Mouse (Mus musculus): ENCODE results near the gene Pax7. TPM values are rescaled to one million over a fixed set of nuclear protein-coding genes. Genes with fewer than 3 reads are reported as not detected.

The Pax7 gene
- polyA plus RNA-seq, 1 experiment, result 0.37 TPM

DNA sequence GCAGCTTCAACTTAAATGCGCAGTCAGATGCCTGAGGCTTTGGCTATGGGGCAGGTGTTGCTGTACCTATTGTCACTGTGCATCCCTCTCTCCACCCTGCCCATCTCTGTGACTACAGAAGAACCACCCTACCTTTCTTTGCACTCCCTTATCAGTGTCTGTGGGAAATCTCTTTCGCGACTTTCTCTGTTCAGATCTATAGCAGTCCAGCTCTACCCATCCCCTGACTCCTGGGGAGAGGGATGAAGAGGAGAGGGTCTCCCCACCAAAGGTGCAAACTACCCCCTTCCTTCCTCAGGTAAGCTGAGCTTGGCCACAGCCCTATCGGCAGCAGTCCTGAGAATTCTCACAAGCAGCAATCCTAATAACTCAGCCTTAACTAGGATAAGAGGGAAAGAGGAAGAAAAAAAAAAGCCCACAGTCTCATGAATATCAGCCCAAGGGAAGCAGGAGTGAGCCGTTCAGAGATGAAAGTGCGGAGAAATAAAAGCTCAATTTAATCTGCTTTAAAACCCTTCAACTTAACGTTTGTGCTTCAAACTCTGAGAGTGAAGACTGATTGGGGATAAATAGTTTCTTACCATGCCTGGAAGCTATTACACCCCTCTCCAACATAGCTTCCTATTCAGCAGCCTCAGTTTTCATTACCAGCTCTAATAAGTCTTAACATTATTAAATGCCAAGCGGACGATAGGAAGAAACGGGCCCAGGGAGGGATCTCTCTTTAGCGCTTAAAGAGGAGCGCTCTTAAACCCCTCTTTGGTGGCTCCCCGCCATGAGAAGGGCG lies 7.8 kb downstream of the Pax7 start:
- H3K27me3 ChIP-seq (ENCODE audit: control insufficient read depth, insufficient read depth, insufficient read length), result peaks cover 63% of the 10 kb centered on the region
- TF ChIP-seq USF1 (IDR thresholded peaks at IDR 0.05; ENCODE audit: low read depth) (no peak), MAX (IDR thresholded peaks at IDR 0.05; ENCODE audit: low read depth) (no peak), MYOD1 (IDR thresholded peaks at IDR 0.05; ENCODE audit: control insufficient read depth in 1 of 3, insufficient read length in 2 of 3, low read depth in 2 of 3) (no peak), POLR2AphosphoS2 (IDR thresholded peaks at IDR 0.05; ENCODE audit: insufficient read length, low read depth) (no peak), TCF3 (IDR thresholded peaks at IDR 0.05; ENCODE audit: insufficient read length, low read depth) (no peak), CEBPB (IDR thresholded peaks at IDR 0.05; ENCODE audit: insufficient read depth, poor library complexity, severe bottlenecking) (no peak), SRF (IDR thresholded peaks at IDR 0.05; ENCODE audit: control insufficient read depth, insufficient read length, low read depth) (no peak), TCF12 (IDR thresholded peaks at IDR 0.05; ENCODE audit: insufficient read depth, poor library complexity, severe bottlenecking) (no peak), MYOG (IDR thresholded peaks at IDR 0.05; ENCODE audit: control insufficient read depth in 1 of 3, insufficient read depth in 1 of 3, insufficient read length in 2 of 3, low read depth in 2 of 3) (no peak), POLR2A (IDR thresholded peaks at IDR 0.05; ENCODE audit: insufficient read length, low read depth) (no peak)
- H3K79me2 ChIP-seq (ENCODE audit: control insufficient read depth, insufficient read depth), result no peaks in the 10 kb centered on the region
- no peak overlapping the region for H3K4me2 ChIP-seq (ENCODE audit: low read depth)
- no peak overlapping the region for H3K4me3 ChIP-seq
- H3K36me3 ChIP-seq (ENCODE audit: control insufficient read depth, insufficient read depth), result no peaks in the 10 kb centered on the region
- no peak overlapping the region for H3ac ChIP-seq (ENCODE audit: control insufficient read depth, insufficient read length)

DNA sequence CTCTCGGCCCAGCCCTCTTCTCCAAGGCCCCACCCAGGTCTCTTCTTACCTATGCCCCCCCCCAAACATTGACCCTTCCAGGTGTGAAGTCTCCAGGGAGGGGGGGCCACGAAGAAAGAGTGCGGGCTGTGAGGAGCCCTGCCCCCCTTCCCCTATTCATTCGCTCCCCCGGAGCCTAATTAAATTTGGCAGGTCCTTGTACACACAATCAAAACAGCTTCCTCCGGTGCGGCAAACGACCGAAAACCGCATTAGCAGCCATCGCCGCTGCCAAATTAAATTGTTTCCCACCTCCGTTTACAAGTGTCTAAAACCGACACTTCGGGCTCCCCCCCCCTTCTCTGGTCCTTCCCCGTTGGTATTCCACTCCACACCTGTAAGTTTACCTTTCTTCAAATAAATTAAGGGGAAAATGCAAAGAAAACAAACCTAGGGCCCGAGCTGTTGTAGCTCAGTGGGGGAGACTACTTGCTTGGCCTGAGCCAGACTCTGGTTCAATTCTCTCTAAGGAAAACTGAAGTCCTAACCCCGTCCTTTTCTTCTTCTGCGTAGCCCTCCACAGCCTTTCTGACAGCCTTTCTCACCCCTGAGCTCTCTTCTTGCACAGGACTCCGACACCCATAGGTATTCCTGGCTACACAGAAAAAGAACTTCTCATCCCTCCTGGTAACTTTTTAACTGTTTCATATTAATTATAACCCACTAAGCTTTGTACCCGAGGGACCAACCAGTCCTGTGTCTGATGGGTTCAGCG lies 8.6 kb downstream of the Pax7 start:
- H3K27me3 ChIP-seq (ENCODE audit: control insufficient read depth, insufficient read depth, insufficient read length), result peaks cover 57% of the 10 kb centered on the region
- H3K4me2 ChIP-seq (ENCODE audit: low read depth), result no peak overlapping the region

DNA sequence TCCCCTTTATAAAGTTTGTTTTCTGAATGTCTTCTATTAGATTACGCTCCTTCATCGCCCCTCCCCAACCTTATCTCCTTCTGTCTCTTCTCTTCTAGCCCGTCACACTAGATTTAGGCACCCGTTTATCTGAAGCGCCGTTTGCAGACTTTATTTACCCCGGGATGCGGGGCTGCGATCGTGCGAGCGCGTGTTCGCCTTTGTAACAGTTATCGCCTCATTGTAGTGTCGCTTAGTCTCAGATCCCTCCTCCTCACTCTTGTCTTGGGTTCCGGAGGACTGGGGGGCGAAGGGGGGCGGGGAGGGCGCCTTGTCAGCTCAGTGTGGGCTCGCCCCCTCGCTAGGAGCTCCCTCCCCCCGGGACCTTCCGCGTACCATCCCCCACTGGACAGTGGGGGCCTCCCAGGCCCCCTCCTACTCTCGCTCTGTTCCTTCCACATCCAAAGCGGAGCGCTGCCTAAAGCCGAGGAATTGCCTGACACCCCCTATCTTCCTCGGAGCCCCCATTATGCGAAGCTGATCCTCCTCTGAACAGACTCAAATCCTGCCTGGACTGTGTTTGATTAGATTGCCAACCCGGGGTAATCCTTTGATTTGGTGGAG lies 9.4 kb downstream of the Pax7 start:
- peak overlapping the region; percentile 12 for H3K4me2 ChIP-seq (ENCODE audit: low read depth)
- no peaks in the 10 kb centered on the region for H3K79me2 ChIP-seq (ENCODE audit: control insufficient read depth, insufficient read depth)
- no peaks in the 10 kb centered on the region for H3K36me3 ChIP-seq (ENCODE audit: control insufficient read depth, insufficient read depth)
- H3K4me3 ChIP-seq, result no peak overlapping the region
- H3K27me3 ChIP-seq (ENCODE audit: control insufficient read depth, insufficient read depth, insufficient read length), result peaks cover 54% of the 10 kb centered on the region
- H3ac ChIP-seq (ENCODE audit: control insufficient read depth, insufficient read length), result no peak overlapping the region
- no peak for TF ChIP-seq POLR2A (IDR thresholded peaks at IDR 0.05; ENCODE audit: insufficient read length, low read depth)

More for the DNA sequence above, 8.6 kb downstream of the Pax7 start:
- H3K4me3 ChIP-seq, result no peak overlapping the region
- no peaks in the 10 kb centered on the region for H3K36me3 ChIP-seq (ENCODE audit: control insufficient read depth, insufficient read depth)
- H3K79me2 ChIP-seq (ENCODE audit: control insufficient read depth, insufficient read depth), result no peaks in the 10 kb centered on the region
- TF ChIP-seq REST (IDR thresholded peaks at IDR 0.05; ENCODE audit: insufficient read depth, insufficient read length), result no peak
- TF ChIP-seq MYOD1 (IDR thresholded peaks at IDR 0.05; ENCODE audit: control insufficient read depth in 1 of 3, insufficient read length in 2 of 3, low read depth in 2 of 3), result no peak
- no peak for TF ChIP-seq TCF3 (IDR thresholded peaks at IDR 0.05; ENCODE audit: insufficient read length, low read depth)
- TF ChIP-seq SRF (IDR thresholded peaks at IDR 0.05; ENCODE audit: control insufficient read depth, insufficient read length, low read depth), result no peak
- no peak for TF ChIP-seq E2F4 (IDR thresholded peaks at IDR 0.05; ENCODE audit: insufficient read depth)
- no peak for TF ChIP-seq TCF12 (IDR thresholded peaks at IDR 0.05; ENCODE audit: insufficient read depth, poor library complexity, severe bottlenecking)
- no peak for TF ChIP-seq POLR2AphosphoS2 (IDR thresholded peaks at IDR 0.05; ENCODE audit: insufficient read length, low read depth)
- TF ChIP-seq USF1 (IDR thresholded peaks at IDR 0.05; ENCODE audit: low read depth), result no peak
- no peak for TF ChIP-seq POLR2A (IDR thresholded peaks at IDR 0.05; ENCODE audit: insufficient read length, low read depth)
- TF ChIP-seq MYOG (IDR thresholded peaks at IDR 0.05; ENCODE audit: control insufficient read depth in 1 of 3, insufficient read depth in 1 of 3, insufficient read length in 2 of 3, low read depth in 2 of 3), result no peak
- no peak for TF ChIP-seq CEBPB (IDR thresholded peaks at IDR 0.05; ENCODE audit: insufficient read depth, poor library complexity, severe bottlenecking)
- TF ChIP-seq MAX (IDR thresholded peaks at IDR 0.05; ENCODE audit: low read depth), result no peak
- H3ac ChIP-seq (ENCODE audit: control insufficient read depth, insufficient read length), result no peak overlapping the region

DNA sequence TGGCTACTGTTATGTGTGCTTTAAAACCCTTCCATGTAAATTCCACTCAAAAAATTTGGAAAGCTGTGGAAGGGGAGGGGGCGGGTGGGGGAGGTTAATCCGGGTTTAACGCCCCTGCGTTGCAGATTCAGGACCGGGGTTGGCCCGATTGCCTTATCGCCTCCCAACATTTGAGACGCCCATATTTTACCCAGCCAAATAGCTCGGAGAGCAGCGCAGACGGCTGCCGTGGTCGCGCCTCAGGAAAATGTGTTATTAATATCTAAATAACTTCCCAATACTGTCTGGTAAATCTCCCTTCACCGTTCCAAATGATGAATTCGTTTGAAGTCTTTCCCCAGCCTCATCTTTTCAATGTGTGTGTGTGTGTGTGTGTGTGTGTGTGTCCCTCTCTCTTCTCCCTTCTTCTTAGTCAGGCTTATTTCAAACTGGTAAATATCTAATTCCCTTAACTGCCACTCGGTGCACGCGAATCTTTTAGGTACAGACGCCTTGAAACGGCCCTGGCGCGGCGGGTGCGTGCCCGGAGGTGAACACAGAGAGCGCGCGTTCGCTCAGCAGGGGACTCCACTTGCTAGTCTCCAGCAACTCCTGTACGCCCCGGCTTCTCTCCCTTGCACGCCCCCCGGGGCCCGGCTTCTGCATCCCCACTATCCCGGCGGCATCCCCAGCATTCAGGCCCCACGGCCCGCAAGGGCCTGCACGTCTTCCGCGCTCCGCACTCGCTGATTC lies 10.0 kb downstream of the Pax7 start:
- H3K4me2 ChIP-seq (ENCODE audit: low read depth), result peak overlapping the region; percentile 12
- H3K79me2 ChIP-seq (ENCODE audit: control insufficient read depth, insufficient read depth), result no peaks in the 10 kb centered on the region

More for the DNA sequence above, 10.0 kb downstream of the Pax7 start:
- H3K36me3 ChIP-seq (ENCODE audit: control insufficient read depth, insufficient read depth), result no peaks in the 10 kb centered on the region
- H3K4me3 ChIP-seq, result no peak overlapping the region
- H3ac ChIP-seq (ENCODE audit: control insufficient read depth, insufficient read length), result no peak overlapping the region
- TF ChIP-seq USF1 (IDR thresholded peaks at IDR 0.05; ENCODE audit: low read depth) (no peak), MAX (IDR thresholded peaks at IDR 0.05; ENCODE audit: low read depth) (no peak), E2F4 (IDR thresholded peaks at IDR 0.05; ENCODE audit: insufficient read depth) (no peak), TCF12 (IDR thresholded peaks at IDR 0.05; ENCODE audit: insufficient read depth, poor library complexity, severe bottlenecking) (no peak), TCF3 (IDR thresholded peaks at IDR 0.05; ENCODE audit: insufficient read length, low read depth) (no peak), POLR2AphosphoS2 (IDR thresholded peaks at IDR 0.05; ENCODE audit: insufficient read length, low read depth) (no peak), SRF (IDR thresholded peaks at IDR 0.05; ENCODE audit: control insufficient read depth, insufficient read length, low read depth) (no peak), CEBPB (IDR thresholded peaks at IDR 0.05; ENCODE audit: insufficient read depth, poor library complexity, severe bottlenecking) (no peak), MYOG (IDR thresholded peaks at IDR 0.05; ENCODE audit: control insufficient read depth in 1 of 3, insufficient read depth in 1 of 3, insufficient read length in 2 of 3, low read depth in 2 of 3) (no peak)
- peaks cover 47% of the 10 kb centered on the region for H3K27me3 ChIP-seq (ENCODE audit: control insufficient read depth, insufficient read depth, insufficient read length)

Data from myocyte (in vitro differentiated cells).